Mouse (Mus musculus) cortical plate, adult 2 months (tissue): ENCODE data around the gene Nrxn2.

Source experiments
- CTCF ChIP-seq: fragments of 200-500 bp; IDR thresholded peaks from 2 replicates; pipeline ENCODE4 v1.5.1; 2011; ENCODE audit warnings: mild to moderate bottlenecking, control low read depth, low read length; ENCODE audit not compliant: insufficient read depth; ENCODE audit errors: extremely low read depth
- POLR2A ChIP-seq: fragments of 200-500 bp; IDR thresholded peaks from 2 replicates; pipeline ENCODE4 v1.6.1; 2011; ENCODE audit warnings: mild to moderate bottlenecking, low read length, control low read depth; ENCODE audit not compliant: insufficient read depth; ENCODE audit errors: extremely low read depth

GRCm38 (mm10) chr19:6370175-6370574 lies 48.4 kb upstream of the Nrxn2 start:
- TF ChIP-seq CTCF (no peak), POLR2A (no peak)
